Mouse (Mus musculus): ENCODE measurements at regions not wholly inside any gene's neighbourhood (a gene's known extent, or its start where the extent isn't known, plus 50 kb on each side); places are given as distances from the start of the nearest gene placed in this dataset.

- TF ChIP-seq POLR2A (IDR thresholded peaks at IDR 0.05; ENCODE audit: low read depth, low read length) (no peak), CTCF (IDR thresholded peaks at IDR 0.05; ENCODE audit: borderline replicate concordance, insufficient read depth, low read length) (no peak)
Measured at GRCm38 (mm10) chr4:94094379-94094778, 462.0 kb upstream of the Gm10306 start.
